Mouse (Mus musculus): ENCODE results near the gene C130026I21Rik. TPM values are rescaled to one million over a fixed set of nuclear protein-coding genes. Genes with fewer than 3 reads are reported as not detected.
"Not testable (repeated sequence)": the region's sequence is repeated elsewhere in the genome, so short reads cannot be mapped to it uniquely, and the experiment has no call there.

Gene C130026I21Rik
- polyA plus RNA-seq, 1 experiment = not detected

DNA sequence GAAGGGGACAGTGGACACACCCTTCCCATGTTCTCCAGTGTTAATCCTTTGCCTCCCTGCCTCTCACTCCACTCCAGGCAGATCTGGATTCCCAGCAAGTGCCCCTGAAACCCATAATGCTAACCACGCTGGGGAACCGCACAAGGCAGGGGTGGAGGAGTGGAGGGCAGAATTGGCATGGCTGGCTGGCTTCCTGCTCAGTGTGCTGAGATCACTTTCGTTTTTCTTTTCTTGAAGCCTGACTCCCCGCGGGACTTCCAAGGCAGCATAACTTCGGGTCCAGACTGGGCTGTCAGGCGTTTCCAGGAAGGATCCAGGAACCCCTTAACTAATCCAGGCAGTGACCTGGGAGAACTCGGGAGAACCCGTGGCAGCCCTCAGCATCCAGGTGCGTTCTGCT is 158.8 kb downstream of the C130026I21Rik start:
- H3K4me3 ChIP-seq (ENCODE audit: insufficient read depth, low read depth, low read length); H3K27ac ChIP-seq (ENCODE audit: insufficient read depth, low read depth, low read length); H3K4me1 ChIP-seq (ENCODE audit: control insufficient read depth, insufficient read depth, low read length): not testable (repeated sequence)
- 70% methylated on average over 10 of the region's 10 CpGs for WGBS

DNA sequence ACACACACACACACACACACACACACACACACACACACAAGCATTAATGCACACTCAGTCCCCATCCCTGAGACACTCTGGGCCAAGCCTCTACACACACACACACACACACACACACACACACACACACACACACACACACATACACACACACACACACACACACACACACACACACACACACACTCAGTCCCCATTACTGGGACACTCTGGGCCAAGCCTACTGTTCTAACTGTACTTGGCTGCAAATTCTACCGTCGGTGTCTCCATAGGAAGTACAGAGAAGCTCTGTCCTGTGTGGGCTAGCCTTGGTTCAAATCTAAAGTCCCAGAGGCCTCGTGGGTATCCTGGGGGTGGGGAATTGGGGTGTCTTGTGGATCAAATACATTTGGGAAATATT is 159.5 kb downstream of the C130026I21Rik start:
- WGBS = 69% methylated on average over 3 of the region's 3 CpGs
- H3K4me1 ChIP-seq (ENCODE audit: control insufficient read depth, insufficient read depth, low read length); H3K4me3 ChIP-seq (ENCODE audit: insufficient read depth, low read depth, low read length); H3K27ac ChIP-seq (ENCODE audit: insufficient read depth, low read depth, low read length): not testable (repeated sequence)

DNA sequence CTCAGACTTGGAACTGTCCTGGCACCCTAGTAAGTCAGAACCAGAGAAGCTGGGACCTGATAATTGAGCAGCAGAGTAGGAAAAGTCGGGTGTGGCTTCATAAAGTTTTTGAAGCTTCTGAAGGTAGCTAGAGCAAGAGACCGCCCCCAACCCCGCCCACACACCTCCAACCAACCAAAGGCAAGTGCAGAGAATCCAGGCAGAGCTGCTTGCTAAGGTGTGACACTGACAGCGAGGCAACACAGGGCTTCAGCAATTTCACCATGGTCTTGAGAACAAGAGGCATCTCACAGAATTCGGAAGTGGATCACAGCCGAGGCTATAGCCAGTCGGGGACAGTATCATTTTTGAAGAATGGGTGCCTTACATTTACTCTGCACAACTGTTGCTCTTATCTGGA is 160.6 kb downstream of the C130026I21Rik start, which contains the start of gene A530032D15Rik:
TSS of gene A530032D15Rik (minus strand) at position 101 of the 400 bp plus-strand sequence.
- 80% methylated on average over 2 of the region's 7 CpGs for WGBS
- H3K4me3 ChIP-seq (ENCODE audit: insufficient read depth, low read depth, low read length); H3K27ac ChIP-seq (ENCODE audit: insufficient read depth, low read depth, low read length); H3K4me1 ChIP-seq (ENCODE audit: control insufficient read depth, insufficient read depth, low read length): not testable (repeated sequence)

DNA sequence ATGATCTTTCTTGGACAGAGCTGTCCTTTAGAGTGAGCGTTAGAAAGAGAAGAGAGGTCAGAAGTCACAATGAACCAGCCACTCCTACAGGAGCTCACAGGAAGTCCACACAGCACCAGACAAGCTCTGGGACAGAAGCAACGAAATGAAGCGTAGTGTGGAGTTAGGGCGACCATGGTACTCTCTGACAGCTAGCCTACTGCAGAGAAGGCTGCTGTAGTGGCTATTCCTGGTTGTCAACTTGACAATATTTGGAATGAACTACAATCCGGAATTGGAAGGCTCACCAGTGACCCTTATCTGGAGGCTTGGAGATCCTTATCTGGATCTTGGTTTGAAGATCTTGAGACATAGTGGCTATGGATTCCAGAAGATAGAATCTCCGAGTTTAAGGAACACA is 164.4 kb downstream of the C130026I21Rik start:
- H3K27ac ChIP-seq (ENCODE audit: insufficient read depth, low read depth, low read length); H3K4me1 ChIP-seq (ENCODE audit: control insufficient read depth, insufficient read depth, low read length); H3K4me3 ChIP-seq (ENCODE audit: insufficient read depth, low read depth, low read length): not testable (repeated sequence)
- WGBS = 72% methylated on average over 5 of the region's 6 CpGs

DNA sequence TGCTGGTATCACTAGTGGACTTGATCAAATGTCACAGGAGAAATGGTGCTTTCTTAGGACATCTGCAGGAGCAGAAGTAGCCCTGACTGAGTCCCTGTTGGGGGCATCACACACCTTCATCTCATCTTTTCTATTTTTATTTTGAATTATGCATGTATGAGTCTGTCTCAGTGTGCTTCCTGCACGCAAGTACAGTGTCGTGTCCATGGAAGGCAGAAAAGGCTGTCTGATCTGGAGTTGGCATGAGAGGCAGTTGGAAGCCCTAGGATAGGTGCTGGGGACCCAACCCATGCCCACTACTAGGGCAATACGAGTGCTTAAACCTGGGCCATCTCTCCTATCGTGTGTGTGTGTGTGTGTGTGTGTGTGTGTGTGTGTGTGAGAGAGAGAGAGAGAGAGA is 165.0 kb downstream of the C130026I21Rik start:
- not testable (repeated sequence) for H3K4me1 ChIP-seq (ENCODE audit: control insufficient read depth, insufficient read depth, low read length); H3K27ac ChIP-seq (ENCODE audit: insufficient read depth, low read depth, low read length); H3K4me3 ChIP-seq (ENCODE audit: insufficient read depth, low read depth, low read length)
- WGBS = 79% methylated on average over 4 of the region's 4 CpGs

DNA sequence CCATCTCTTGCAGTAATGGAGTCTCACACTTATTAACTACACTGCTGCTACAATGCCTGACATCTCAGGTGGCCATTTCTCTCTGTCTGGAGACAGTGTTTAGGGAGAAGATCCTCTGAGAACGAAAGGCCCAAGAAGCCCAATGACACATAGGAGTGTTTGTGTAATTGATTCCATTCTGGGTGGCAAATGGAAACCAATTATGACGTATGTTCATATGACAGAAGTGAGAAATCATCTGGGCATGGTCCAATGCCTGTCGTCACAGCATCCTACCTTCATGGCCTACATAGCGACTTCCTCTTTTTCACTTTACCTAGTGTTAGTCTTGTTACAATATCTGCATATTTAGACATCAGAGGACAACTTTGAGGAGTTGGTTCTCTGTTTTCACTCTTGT is 168.6 kb downstream of the C130026I21Rik start:
- 85% methylated on average over 4 of the region's 4 CpGs for WGBS
- not testable (repeated sequence) for H3K4me3 ChIP-seq (ENCODE audit: insufficient read depth, low read depth, low read length); H3K27ac ChIP-seq (ENCODE audit: insufficient read depth, low read depth, low read length); H3K4me1 ChIP-seq (ENCODE audit: control insufficient read depth, insufficient read depth, low read length)

DNA sequence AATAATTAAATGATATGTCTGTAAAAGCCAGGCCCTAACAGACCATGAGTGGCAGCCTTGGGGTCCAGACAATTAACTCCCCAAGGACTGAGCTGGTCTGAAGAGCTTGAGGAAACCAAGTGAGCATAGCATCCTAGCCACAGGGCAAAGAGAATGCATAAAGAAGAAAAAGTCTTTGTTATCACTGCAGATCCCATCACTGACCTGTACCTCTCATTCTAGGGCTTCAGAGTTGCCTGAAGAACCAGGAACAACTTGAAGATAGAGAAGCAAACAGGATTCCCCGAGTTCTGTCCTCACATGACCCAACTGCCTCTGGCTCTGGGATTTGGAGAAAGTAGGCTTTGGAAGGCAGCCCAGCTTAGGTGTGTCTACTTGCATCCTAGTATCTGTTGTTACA is 170.5 kb downstream of the C130026I21Rik start, which contains the start of gene Gm10553:
TSS of gene Gm10553 (plus strand) at position 301 of the 400 bp plus-strand sequence.
- 61% methylated on average over 1 of the region's 1 CpGs for WGBS
- H3K4me1 ChIP-seq (ENCODE audit: control insufficient read depth, insufficient read depth, low read length); H3K4me3 ChIP-seq (ENCODE audit: insufficient read depth, low read depth, low read length); H3K27ac ChIP-seq (ENCODE audit: insufficient read depth, low read depth, low read length): not testable (repeated sequence)

DNA sequence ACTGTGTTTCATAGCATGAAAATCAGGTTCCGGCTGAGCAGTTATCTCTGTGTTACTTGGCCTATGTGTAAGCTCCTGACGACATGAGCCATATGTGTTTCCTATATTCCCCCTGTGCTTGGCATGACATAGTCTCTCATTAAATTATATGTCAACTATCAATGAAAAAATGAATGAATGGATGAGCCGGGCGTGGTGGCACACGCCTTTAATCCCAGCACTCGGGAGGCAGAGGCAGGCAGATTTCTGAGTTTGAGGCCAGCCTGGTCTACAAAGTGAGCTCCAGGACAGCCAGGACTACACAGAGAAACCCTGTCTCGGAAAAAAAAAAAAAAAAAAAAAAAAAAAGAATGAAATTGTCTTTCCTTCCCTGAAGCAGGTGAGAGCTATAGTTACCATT is 171.3 kb downstream of the C130026I21Rik start:
- not testable (repeated sequence) for H3K4me3 ChIP-seq (ENCODE audit: insufficient read depth, low read depth, low read length); H3K27ac ChIP-seq (ENCODE audit: insufficient read depth, low read depth, low read length); H3K4me1 ChIP-seq (ENCODE audit: control insufficient read depth, insufficient read depth, low read length)
- 81% methylated on average over 7 of the region's 7 CpGs for WGBS

DNA sequence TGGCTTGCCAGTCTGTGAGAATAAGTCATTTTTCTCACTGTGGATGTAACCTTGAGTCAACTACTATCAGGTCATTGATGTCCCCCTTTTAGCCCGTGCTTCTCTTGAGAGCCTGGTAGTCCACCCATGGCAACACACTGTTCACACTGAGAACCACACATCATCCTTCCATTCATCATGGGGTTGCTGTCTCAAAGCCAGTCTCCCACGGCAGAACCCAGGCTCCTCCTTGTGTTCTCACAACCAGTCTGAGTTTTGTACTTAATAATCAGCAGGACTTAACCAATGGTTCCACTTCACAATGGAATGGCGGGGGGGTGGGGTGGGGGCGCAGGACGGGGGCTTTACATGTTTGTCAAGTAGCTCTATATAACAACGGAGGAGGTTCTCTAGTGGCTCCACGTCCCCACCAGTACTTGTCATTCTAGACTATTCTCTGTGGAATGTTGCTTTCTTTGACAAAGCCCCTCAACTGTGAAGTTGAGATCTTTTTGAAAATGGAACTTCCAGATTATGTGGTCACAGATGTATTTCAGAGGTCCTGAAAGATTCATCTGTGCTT is 177.3 kb downstream of the C130026I21Rik start:
- 82% methylated on average over 7 of the region's 7 CpGs for WGBS
- H3K4me3 ChIP-seq (ENCODE audit: insufficient read depth, low read depth, low read length); H3K27ac ChIP-seq (ENCODE audit: insufficient read depth, low read depth, low read length); H3K4me1 ChIP-seq (ENCODE audit: control insufficient read depth, insufficient read depth, low read length): not testable (repeated sequence)

DNA sequence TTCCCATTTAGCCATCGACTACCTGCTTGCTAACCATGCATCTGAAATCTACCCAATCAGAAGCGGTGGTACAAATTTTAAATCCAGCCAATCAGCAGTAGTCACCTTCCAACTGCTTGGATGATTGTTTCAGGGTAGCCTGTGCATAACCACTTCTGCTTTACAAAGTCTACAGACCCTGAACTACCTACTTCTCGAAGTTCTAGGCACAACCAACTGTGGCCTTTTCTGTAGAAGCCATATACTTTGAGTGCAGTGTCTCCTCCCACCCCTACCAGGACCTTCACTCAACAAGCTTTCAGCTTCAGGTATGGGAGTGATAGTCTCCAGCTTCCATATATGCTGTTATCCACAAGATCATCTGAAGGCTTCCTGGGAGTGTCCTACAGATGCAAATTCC is 178.2 kb downstream of the C130026I21Rik start:
- WGBS = 36% methylated on average over 1 of the region's 3 CpGs
- H3K4me3 ChIP-seq (ENCODE audit: insufficient read depth, low read depth, low read length); H3K4me1 ChIP-seq (ENCODE audit: control insufficient read depth, insufficient read depth, low read length); H3K27ac ChIP-seq (ENCODE audit: insufficient read depth, low read depth, low read length): not testable (repeated sequence)

DNA sequence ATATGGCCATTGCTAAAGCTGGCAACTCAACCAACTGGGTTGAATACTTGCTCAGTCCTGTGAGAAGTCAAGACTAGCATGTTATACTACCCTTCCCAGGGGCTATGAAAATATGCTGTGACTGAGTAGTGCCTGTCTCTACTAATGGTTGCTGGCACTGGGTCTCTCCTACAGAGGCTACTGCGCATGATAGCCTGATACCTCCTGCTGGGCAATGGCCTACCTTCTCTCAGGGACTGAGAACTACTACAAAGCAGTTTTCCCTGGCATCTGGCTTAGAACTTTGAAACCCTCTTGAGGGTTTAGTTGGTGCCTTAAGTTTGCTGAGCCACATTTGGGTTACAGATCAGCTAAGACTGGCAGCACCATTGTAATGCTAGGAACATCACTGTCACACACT is 184.2 kb downstream of the C130026I21Rik start:
- 71% methylated on average over 1 of the region's 1 CpGs for WGBS
- not testable (repeated sequence) for H3K27ac ChIP-seq (ENCODE audit: insufficient read depth, low read depth, low read length); H3K4me1 ChIP-seq (ENCODE audit: control insufficient read depth, insufficient read depth, low read length); H3K4me3 ChIP-seq (ENCODE audit: insufficient read depth, low read depth, low read length)

DNA sequence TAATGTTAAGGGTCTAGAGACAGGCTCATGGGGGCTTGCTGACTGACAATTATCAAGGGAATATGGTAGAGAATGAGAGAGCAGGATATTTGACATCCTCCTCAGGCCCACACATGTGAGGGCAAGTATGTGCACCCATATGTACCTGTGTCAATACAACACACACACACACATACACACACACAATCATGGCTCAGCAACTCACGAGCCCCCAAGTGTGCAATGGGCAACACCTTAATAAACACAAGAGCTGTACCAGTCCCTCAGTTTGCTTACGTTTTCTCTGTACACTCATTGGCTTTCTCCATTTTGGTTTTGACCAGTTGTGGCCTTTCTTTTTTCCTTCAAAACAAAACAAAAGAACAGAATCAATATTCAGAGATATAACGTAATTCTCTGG is 185.6 kb downstream of the C130026I21Rik start:
- H3K4me3 ChIP-seq (ENCODE audit: insufficient read depth, low read depth, low read length); H3K4me1 ChIP-seq (ENCODE audit: control insufficient read depth, insufficient read depth, low read length); H3K27ac ChIP-seq (ENCODE audit: insufficient read depth, low read depth, low read length): not testable (repeated sequence)
- WGBS = 61% methylated on average over 3 of the region's 3 CpGs

DNA sequence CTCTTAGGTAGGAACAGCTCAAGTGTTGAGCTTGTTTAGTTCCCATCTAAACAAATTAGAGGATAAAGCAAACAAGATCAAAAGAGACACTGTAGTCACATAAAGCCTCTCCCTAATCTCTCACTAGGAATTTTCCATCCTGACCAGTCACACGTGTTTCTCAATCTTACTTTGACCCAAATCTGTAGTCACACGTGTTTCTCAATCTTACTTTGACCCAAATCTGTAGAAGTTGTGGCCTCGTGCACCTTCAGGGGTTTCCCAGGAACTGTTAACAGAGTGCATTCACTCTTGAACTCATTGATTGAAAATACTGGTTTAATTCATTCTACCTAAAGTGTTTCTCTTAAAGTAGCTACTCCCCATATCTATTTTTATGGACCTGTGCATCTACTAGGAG is 197.3 kb downstream of the C130026I21Rik start:
- H3K4me3 ChIP-seq (ENCODE audit: insufficient read depth, low read depth, low read length); H3K4me1 ChIP-seq (ENCODE audit: control insufficient read depth, insufficient read depth, low read length): not testable (repeated sequence)
- 62% methylated on average over 3 of the region's 3 CpGs for WGBS

DNA sequence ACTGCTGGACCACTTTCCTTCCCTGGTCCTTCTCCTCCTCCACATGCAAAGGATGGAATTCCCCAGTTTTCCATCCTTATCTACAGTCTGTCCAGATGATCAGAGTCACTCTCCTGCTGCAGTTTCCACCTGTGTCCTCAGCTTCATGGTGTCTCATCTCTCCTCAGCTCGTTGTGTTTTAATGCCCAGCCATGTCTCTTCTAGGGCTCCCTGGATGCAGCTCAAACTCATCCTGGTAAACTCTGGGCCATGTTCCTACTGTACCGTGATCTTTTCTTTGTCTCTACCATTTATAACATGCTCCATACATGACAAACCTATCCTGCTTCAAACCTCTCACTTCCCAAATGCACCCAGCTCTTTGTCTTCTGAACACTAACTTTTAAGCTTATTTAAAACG is 198.7 kb downstream of the C130026I21Rik start:
- not testable (repeated sequence) for H3K4me3 ChIP-seq (ENCODE audit: insufficient read depth, low read depth, low read length); H3K4me1 ChIP-seq (ENCODE audit: control insufficient read depth, insufficient read depth, low read length); H3K27ac ChIP-seq (ENCODE audit: insufficient read depth, low read depth, low read length)
- WGBS = 56% methylated on average over 3 of the region's 3 CpGs

More for the DNA sequence above, 197.3 kb downstream of the C130026I21Rik start:
- H3K27ac ChIP-seq (ENCODE audit: insufficient read depth, low read depth, low read length) = not testable (repeated sequence)

DNA sequence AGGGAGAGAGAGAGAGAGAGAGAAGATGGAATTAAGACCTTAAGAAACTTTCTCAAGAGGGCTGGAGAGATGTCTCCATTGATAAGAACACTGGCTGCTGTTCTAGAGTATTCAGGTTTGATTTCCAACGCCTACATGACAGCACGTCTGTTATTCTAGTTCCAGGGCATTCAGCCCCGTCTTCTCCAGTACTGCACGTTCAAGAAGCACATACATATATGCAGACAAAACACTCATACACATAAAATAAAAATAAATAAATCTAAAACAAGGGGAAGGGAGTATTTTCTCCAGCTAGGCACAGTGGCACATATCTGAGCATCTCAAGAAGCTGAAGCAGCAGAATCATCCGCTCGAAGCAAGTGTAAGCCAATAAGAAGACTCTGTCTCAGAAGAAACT is 234.6 kb downstream of the C130026I21Rik start:
- not testable (repeated sequence) for H3K27ac ChIP-seq (ENCODE audit: insufficient read depth, low read depth, low read length); H3K4me1 ChIP-seq (ENCODE audit: control insufficient read depth, insufficient read depth, low read length); H3K4me3 ChIP-seq (ENCODE audit: insufficient read depth, low read depth, low read length)
- WGBS = 83% methylated on average over 6 of the region's 6 CpGs

All from olfactory bulb, adult 2 months (tissue).